Mouse (Mus musculus): Measurements from ENCODE around the gene 4833427G06Rik.

GRCm38 (mm10) chr9:51105751-51106150 lies 3.9 kb upstream of the 4833427G06Rik start:
- TF ChIP-seq CTCF (IDR thresholded peaks at IDR 0.05; ENCODE audit: low read depth, low read length) = no peak
- no peak for TF ChIP-seq POLR2A (IDR thresholded peaks at IDR 0.05; ENCODE audit: borderline replicate concordance, low read depth, low read length)

All from bone marrow macrophage, adult 2 months (primary cell).